Mouse (Mus musculus) midbrain, embryonic 11.5 days (tissue): ENCODE results near the gene Efna5. TPM values are rescaled to one million over a fixed set of nuclear protein-coding genes. Genes with fewer than 3 reads are reported as not detected.

Experiments
- ATAC-seq: fragments of 200-750 bp; cut with Nextera tagmentation; 2 replicates; pipeline ENCODE4 v1.8.0; 2017; ENCODE audit warnings: moderate TSS enrichment, moderate library complexity; ENCODE audit not compliant: low FRiP score
- DNase-seq: peaks from one replicate; pipeline ENCODE4 v3.0.0; 2015; ENCODE audit warnings: low spot score; ENCODE audit errors: missing footprints
- H3K27ac ChIP-seq: fragments of 300-500 bp; sonication (generic); 2 replicates; pipeline ENCODE4 v1.5.1; 2014; ENCODE audit warnings: low read depth, low read length
- H3K27me3 ChIP-seq: fragments of 300-500 bp; sonication (generic); 2 replicates; pipeline ENCODE4 v1.6.1; 2014; ENCODE audit warnings: mild to moderate bottlenecking, low read length, moderate library complexity, mixed read lengths; ENCODE audit not compliant: control insufficient read depth, insufficient read depth
- H3K36me3 ChIP-seq: fragments of 300-500 bp; sonication (generic); 2 replicates; pipeline ENCODE4 v1.6.1; 2014; ENCODE audit warnings: mild to moderate bottlenecking, low read length, moderate library complexity, mixed read lengths; ENCODE audit not compliant: control insufficient read depth, insufficient read depth
- H3K4me1 ChIP-seq: fragments of 300-500 bp; sonication (generic); 2 replicates; pipeline ENCODE4 v1.6.1; 2014; ENCODE audit warnings: low read length; ENCODE audit not compliant: control insufficient read depth, insufficient read depth
- H3K4me2 ChIP-seq: fragments of 300-500 bp; sonication (generic); 2 replicates; pipeline ENCODE4 v1.6.1; 2014; ENCODE audit warnings: mild to moderate bottlenecking, moderate library complexity
- H3K4me3 ChIP-seq: fragments of 300-500 bp; sonication (generic); 2 replicates; pipeline ENCODE4 v1.5.1; 2014; ENCODE audit warnings: low read depth, low read length
- H3K9ac ChIP-seq: fragments of 300-500 bp; sonication (generic); 2 replicates; pipeline ENCODE4 v1.6.1; 2014; ENCODE audit warnings: low read length
- H3K9me3 ChIP-seq: fragments of 300-500 bp; sonication (generic); 2 replicates; pipeline ENCODE4 v1.6.1; 2016; ENCODE audit warnings: low read length; ENCODE audit not compliant: control insufficient read depth
- WGBS: fragments of 180-500 bp; shearing (Covaris S2); extraction: QIAGEN DNeasy Blood & Tissue Kit; methylation state at CpG from one replicate; pipeline ENCODE4 v1.1.7; 2014; 5-methylcytosine and 5-hydroxymethylcytosine counted together
- polyA plus RNA-seq: library from polyadenylated mRNA; unstranded; fragments of >200 nt; fragmentation: Nextera tagmentation; extraction: Ambion mirVana; gene quantifications from 2 replicates; pipeline ENCODE4 v1.2.1, GENCODE M21; 2014

Efna5 gene
- polyA plus RNA-seq, 1 experiment from 2014 or later = 72.5 TPM

DNA sequence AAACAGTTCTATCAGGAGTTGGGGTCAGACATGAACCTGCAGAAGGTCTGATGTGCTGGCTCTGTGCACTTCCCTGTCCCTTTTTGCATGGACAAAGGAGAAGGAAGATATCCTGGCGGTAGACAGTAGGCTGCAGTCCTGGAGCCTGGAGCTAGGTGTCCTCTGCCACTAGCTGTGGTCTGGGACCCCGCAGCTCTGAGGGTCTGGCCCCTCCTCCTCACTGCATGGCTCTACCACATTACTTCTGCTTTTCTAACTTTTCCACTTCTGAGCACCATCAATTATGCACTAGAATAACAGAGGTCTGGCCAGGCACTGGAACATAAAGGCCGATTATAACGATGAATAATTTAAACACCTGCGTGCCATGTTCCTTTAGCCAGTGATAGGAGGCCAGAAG, 36.8 kb downstream of the Efna5 start:
- Histone ChIP-seq H3K9ac (no peak overlapping the region), H3K9me3 (no peaks in the 10 kb centered on the region), H3K4me1 (peaks cover 19% of the 10 kb centered on the region), H3K4me3 (no peak overlapping the region), H3K27ac (no peak overlapping the region), H3K4me2 (no peak overlapping the region), H3K27me3 (peaks cover 8% of the 10 kb centered on the region), H3K36me3 (no peaks in the 10 kb centered on the region)
- WGBS = 52% methylated on average over 5 of the region's 5 CpGs
- ATAC-seq (peak; percentile 81), DNase-seq (no peak)

DNA sequence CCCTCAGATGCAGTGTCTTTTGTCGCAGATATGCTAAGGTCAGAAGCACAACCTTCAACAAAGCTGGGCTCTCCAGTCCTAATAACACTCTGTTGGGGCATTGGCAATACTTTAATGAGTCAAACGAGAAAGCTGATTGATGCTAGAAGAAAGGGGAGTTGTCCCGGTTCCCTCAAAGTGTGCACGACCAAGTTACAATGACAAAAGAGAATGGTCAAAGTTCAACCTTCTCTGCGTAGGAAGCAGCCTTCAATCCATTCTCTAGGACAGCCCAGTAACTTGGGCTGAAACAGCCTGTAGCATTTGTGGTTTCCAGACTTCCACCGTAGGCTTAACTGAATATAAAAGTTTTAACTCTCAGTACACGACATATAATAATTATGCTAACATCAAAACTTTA, 43.8 kb downstream of the Efna5 start:
- Histone ChIP-seq H3K9me3 (no peaks in the 10 kb centered on the region; the same call in 1 of the 2 replicates), H3K27me3 (no peaks in the 10 kb centered on the region), H3K4me2 (no peak overlapping the region), H3K4me1 (0 out of 2 replicates have a peak, but pooled peaks cover 3% of the 10 kb centered on the region), H3K4me3 (no peak overlapping the region), H3K9ac (no peak overlapping the region), H3K27ac (no peak overlapping the region), H3K36me3 (no peaks in the 10 kb centered on the region)
- WGBS = 38% methylated on average over 7 of the region's 7 CpGs
- DNase-seq = no peak
- no peak for ATAC-seq

DNA sequence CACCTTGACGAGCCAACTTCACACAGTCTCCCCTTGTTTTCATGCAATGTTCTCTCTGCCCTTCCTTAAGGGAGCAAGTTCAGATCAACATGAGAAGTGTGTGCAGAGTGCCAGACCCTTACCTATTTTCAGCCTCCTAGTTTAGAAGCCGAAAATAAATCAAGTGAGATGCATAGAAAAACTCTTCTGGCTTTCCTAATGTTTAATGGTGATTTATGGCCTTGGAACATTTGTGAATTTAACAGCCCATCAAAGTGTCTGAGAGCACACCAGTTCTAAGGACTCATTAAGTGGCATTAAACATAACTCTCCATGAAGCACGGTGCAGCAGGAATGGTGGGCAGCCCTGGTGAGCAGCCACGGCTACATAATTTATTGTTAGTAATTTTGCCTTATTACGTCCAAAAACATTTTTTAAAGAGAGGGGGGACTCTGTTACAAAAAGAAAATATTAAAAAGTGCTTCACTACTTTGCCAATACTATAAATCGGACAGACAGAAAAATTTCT, 44.5 kb downstream of the Efna5 start:
- no peaks in the 10 kb centered on the region; the same call in 1 of the 2 replicates for H3K9me3 ChIP-seq
- H3K4me2 ChIP-seq = no peak overlapping the region
- no peak for DNase-seq
- H3K4me3 ChIP-seq = no peak overlapping the region
- H3K4me1 ChIP-seq = peaks cover 3% of the 10 kb centered on the region; the same call in 1 of the 2 replicates
- no peak for ATAC-seq
- no peak overlapping the region for H3K27ac ChIP-seq
- H3K36me3 ChIP-seq = no peaks in the 10 kb centered on the region
- no peaks in the 10 kb centered on the region for H3K27me3 ChIP-seq
- no peak overlapping the region for H3K9ac ChIP-seq
- 94% methylated on average over 6 of the region's 6 CpGs for WGBS

DNA sequence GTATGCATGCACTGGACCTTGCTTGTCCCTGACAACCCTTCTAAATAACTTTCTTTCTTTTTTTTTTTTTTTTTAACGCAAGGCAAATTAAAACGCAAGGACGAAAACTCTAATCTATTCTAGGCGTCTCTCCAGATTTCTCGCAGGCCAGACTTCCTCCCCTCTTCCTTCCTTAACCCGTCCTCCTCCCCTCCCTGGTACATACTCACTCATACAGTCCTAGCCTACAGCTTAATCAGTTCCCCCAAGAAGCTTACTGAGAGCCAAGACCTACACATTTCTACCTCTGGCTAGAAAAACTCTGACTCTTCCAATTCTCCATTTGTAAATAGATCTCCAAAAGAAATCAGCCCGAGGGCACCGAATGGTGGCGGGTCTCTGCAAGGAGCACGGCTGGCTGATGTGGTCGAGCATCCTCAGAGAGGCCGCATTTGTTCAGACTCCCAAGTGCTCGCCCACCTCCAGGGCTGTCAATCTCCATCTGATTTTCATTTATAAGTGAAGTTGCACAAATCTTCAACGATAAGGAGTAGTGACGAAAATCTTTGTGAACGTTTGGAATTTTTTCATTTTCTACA, 48.5 kb downstream of the Efna5 start:
- no peaks in the 10 kb centered on the region for H3K36me3 ChIP-seq

DNA sequence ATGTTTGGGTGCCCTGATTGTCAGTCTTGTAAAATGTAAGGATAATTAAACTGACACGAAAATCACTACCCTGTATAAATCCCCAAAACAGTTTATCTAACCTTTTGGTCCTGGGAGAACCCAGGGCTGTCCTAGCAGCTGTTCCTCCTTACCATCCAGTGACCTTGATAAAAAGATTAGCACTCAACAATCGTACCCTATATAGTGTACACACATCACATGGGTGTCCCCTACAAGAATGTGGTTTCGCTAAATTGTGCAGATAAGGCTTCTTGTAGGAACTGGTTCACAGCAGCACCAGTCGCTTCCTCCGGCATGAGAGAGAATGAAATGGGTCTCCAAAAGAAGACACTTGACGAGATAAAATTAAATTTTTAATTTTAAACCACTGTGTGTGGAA, 53.6 kb downstream of the Efna5 start:
- Histone ChIP-seq H3K4me3 (no peak overlapping the region), H3K27me3 (no peaks in the 10 kb centered on the region), H3K4me2 (no peak overlapping the region), H3K27ac (no peak overlapping the region), H3K4me1 (peaks cover 10% of the 10 kb centered on the region; the same call in 1 of the 2 replicates), H3K9ac (no peak overlapping the region), H3K9me3 (no peaks in the 10 kb centered on the region), H3K36me3 (no peaks in the 10 kb centered on the region)
- WGBS = 45% methylated on average over 6 of the region's 6 CpGs
- ATAC-seq (peak; percentile 60; the same call in 1 of the 2 replicates), DNase-seq (peak; percentile 82)

More for the DNA sequence above, 48.5 kb downstream of the Efna5 start:
- Histone ChIP-seq H3K4me2 (no peak overlapping the region), H3K9me3 (no peaks in the 10 kb centered on the region), H3K4me1 (peaks cover 9% of the 10 kb centered on the region; the same call in 1 of the 2 replicates), H3K27me3 (no peaks in the 10 kb centered on the region), H3K9ac (no peak overlapping the region), H3K27ac (no peak overlapping the region), H3K4me3 (no peak overlapping the region)
- no peak for DNase-seq
- 79% methylated on average over 16 of the region's 16 CpGs for WGBS
- no peak for ATAC-seq

DNA sequence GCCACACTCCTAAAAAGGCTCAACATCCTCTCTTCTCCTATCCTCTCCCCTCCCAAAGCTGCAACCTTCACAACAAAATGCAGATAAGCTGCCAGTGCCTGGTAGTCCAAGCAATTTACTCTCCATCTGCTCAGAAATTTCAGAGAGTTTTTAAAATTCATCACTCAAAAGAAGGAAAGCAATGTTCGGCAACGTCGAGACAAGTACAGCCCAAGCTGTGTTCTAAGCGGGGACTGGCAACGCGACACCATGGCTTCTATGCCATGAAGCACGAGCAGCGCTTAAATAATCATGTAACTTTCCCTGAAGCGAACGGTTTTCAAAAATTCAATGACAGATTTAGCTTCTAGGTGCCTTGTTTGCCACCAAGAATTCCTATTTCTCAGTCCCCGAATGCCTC, 59.9 kb downstream of the Efna5 start:
- no peak overlapping the region for H3K27ac ChIP-seq
- no peak overlapping the region for H3K4me2 ChIP-seq
- no peaks in the 10 kb centered on the region for H3K9me3 ChIP-seq
- ATAC-seq (no peak), DNase-seq (no peak)
- H3K27me3 ChIP-seq = no peaks in the 10 kb centered on the region
- H3K4me1 ChIP-seq = peaks cover 20% of the 10 kb centered on the region
- H3K36me3 ChIP-seq = no peaks in the 10 kb centered on the region
- H3K4me3 ChIP-seq = no peak overlapping the region
- WGBS = 83% methylated on average over 11 of the region's 11 CpGs
- H3K9ac ChIP-seq = no peak overlapping the region

DNA sequence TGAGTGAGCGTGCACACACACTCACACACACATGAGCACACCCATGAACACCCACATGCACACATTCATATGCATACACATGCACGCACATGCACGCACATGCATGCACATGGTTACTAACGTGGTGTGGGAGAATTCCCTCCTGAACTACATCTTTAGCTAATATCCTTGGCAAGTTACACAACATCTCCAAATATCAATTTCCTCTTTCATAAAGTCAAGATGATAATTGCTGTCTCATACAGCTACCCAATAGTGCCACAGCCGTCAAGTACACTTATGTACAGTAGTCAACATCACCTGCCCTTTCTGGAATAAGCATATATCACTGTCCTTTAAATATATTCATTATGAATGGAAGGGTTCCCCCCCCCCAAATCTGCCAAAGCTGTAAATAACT, 61.2 kb downstream of the Efna5 start:
- H3K4me1 ChIP-seq = peaks cover 24% of the 10 kb centered on the region
- WGBS = 82% methylated on average over 5 of the region's 5 CpGs
- no peak overlapping the region for H3K27ac ChIP-seq
- no peak overlapping the region for H3K4me2 ChIP-seq
- H3K27me3 ChIP-seq = no peaks in the 10 kb centered on the region
- no peaks in the 10 kb centered on the region for H3K36me3 ChIP-seq
- H3K9me3 ChIP-seq = no peaks in the 10 kb centered on the region
- ATAC-seq = no peak
- H3K4me3 ChIP-seq = no peak overlapping the region
- no peak overlapping the region for H3K9ac ChIP-seq
- no peak for DNase-seq

DNA sequence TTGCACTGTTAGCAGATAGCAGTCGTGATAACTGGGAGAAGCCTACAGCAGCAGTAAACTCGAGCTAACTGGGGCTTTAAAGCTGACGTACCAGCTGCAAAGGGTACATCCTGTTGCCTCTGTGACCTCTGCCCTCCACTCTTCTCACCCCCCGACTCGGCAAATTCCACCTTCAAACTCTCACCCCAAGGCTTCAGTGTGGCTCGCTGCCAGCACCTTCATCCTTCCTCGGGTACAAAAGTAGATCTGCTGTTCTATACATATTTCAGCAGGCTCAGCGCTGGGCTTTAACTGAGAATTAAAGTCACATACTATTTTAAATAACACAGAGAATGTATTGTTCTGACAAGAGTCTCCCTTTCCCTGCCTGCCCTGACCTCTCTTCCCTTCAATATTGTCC, 62.3 kb downstream of the Efna5 start:
- WGBS = 9% methylated on average over 8 of the region's 8 CpGs
- H3K27me3 ChIP-seq = no peaks in the 10 kb centered on the region
- no peak overlapping the region; the same call in 1 of the 2 replicates for H3K4me2 ChIP-seq
- DNase-seq (no peak), ATAC-seq (no peak)
- H3K4me1 ChIP-seq = peaks cover 24% of the 10 kb centered on the region
- H3K27ac ChIP-seq = no peak overlapping the region
- H3K9me3 ChIP-seq = no peaks in the 10 kb centered on the region
- H3K9ac ChIP-seq = no peak overlapping the region
- H3K4me3 ChIP-seq = no peak overlapping the region
- no peaks in the 10 kb centered on the region for H3K36me3 ChIP-seq

DNA sequence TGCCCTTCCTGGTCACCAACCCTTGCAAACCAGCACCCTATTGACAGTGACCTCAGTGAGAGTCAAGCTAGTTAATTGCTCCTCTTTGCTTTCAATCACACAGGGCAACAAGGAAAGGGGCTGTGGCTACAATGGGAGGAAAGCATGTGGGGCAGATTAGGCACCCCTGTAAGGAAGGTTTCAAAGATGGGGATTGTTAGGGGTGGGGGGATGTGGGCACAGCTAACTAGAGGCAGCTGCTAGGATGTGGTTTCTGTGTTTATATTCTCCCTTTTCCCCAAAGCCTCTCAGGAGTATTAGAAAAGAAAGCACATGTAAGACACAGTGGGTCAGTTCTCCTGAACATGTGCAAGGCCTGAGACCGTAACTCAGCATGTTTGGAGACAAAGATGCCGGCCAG, 62.8 kb downstream of the Efna5 start:
- H3K9ac ChIP-seq = no peak overlapping the region
- no peak for ATAC-seq
- H3K4me2 ChIP-seq = no peak overlapping the region
- H3K4me1 ChIP-seq = peaks cover 24% of the 10 kb centered on the region
- no peaks in the 10 kb centered on the region for H3K9me3 ChIP-seq
- DNase-seq = no peak
- 52% methylated on average over 2 of the region's 2 CpGs for WGBS
- H3K27ac ChIP-seq = no peak overlapping the region
- no peak overlapping the region for H3K4me3 ChIP-seq
- H3K36me3 ChIP-seq = no peaks in the 10 kb centered on the region
- no peaks in the 10 kb centered on the region for H3K27me3 ChIP-seq
